Mouse (Mus musculus) CH12.LX (cell line): ENCODE results near the gene Actr1a. TPM values are rescaled to one million over a fixed set of nuclear protein-coding genes. Genes with fewer than 3 reads are reported as not detected.

ENCODE experiments used
- DNase-seq: peaks from one replicate; pipeline ENCODE4 v3.0.0-alpha.2; 2013; ENCODE audit errors: extremely low read depth
- H3K27ac ChIP-seq: 2 replicates; pipeline ENCODE4 v1.5.1; 2012; ENCODE audit warnings: low read depth, mild to moderate bottlenecking, control low read depth, moderate library complexity; ENCODE audit not compliant: insufficient read depth
- H3K27me3 ChIP-seq: replicated peaks from 2 replicates; pipeline ENCODE3; 2012; ENCODE audit warnings: inconsistent platforms
- H3K36me3 ChIP-seq, 2 experiments: replicated peaks in 1 of 2; 2 replicates each; pipeline versions ENCODE3 to v1.6.1; 2012; ENCODE audit warnings: inconsistent platforms in 1 of 2, low read length in 1 of 2, mild to moderate bottlenecking in 1 of 2, mixed read lengths in 1 of 2, moderate library complexity in 1 of 2; ENCODE audit not compliant: control insufficient read depth in 1 of 2, insufficient read depth in 1 of 2
- H3K4me1 ChIP-seq, 2 experiments: 2 replicates each; pipeline ENCODE4 v1.6.1; 2012; ENCODE audit warnings: inconsistent platforms in 1 of 2, moderate library complexity in 1 of 2; ENCODE audit not compliant: insufficient read depth in 2 of 2, control insufficient read depth in 1 of 2
- H3K4me2 ChIP-seq: 2 replicates; pipeline ENCODE4 v1.6.1; 2012; ENCODE audit warnings: low read depth, mild to moderate bottlenecking, control low read depth; ENCODE audit not compliant: poor library complexity, insufficient read depth, severe bottlenecking
- H3K4me3 ChIP-seq, 3 experiments: fragments of 150-350 bp in 1 of 3; sonication (generic) in 1 of 3; replicated peaks in 1 of 3; 2 replicates each; pipeline versions ENCODE3 to v1.5.1; 2011 to 2012; ENCODE audit warnings: low read depth in 2 of 3, low read length in 2 of 3, mild to moderate bottlenecking in 2 of 3, moderate library complexity in 2 of 3, control low read depth in 1 of 3, improper control_type of control experiment in 1 of 3, inconsistent platforms in 1 of 3, mixed read lengths in 1 of 3; ENCODE audit not compliant: poor library complexity in 1 of 3
- H3K79me2 ChIP-seq: replicated peaks from 2 replicates; pipeline ENCODE4 v1.6.1; 2012; ENCODE audit warnings: mild to moderate bottlenecking, moderate library complexity; ENCODE audit not compliant: control insufficient read depth, poor library complexity, insufficient read depth, severe bottlenecking; ENCODE audit errors: extremely low read depth
- H3K9ac ChIP-seq: 2 replicates; pipeline ENCODE4 v1.6.1; 2012; ENCODE audit warnings: low read depth, mild to moderate bottlenecking, control low read depth, moderate library complexity; ENCODE audit not compliant: insufficient read depth
- H3K9me3 ChIP-seq: replicated peaks from 2 replicates; pipeline ENCODE3; 2012; ENCODE audit warnings: low read length, inconsistent platforms, mixed read lengths
- CHD2 ChIP-seq: IDR thresholded peaks from 2 replicates; pipeline ENCODE4 v1.6.1; 2011; ENCODE audit warnings: low read length, improper control_type of control experiment
- CTCF ChIP-seq, 2 experiments: IDR thresholded peaks in 1 of 2; conservative IDR thresholded peaks in 1 of 2; 2 replicates each; pipeline ENCODE4 v1.5.1; 2011 to 2012; ENCODE audit warnings: low read depth in 2 of 2, low read length in 2 of 2, improper control_type of control experiment in 1 of 2, inconsistent platforms in 1 of 2, mild to moderate bottlenecking in 1 of 2, moderate library complexity in 1 of 2
- ETS1 ChIP-seq: conservative IDR thresholded peaks from 2 replicates; pipeline ENCODE4 v1.6.1; 2012; ENCODE audit warnings: low read depth, mild to moderate bottlenecking, inconsistent platforms, low read length, improper control_type of control experiment, moderate library complexity
- GABPA ChIP-seq: IDR thresholded peaks from 2 replicates; pipeline ENCODE4 v1.6.1; 2012; ENCODE audit warnings: low read depth, low read length, improper control_type of control experiment, inconsistent platforms; ENCODE audit not compliant: insufficient replicate concordance
- HCFC1 ChIP-seq: IDR thresholded peaks from 2 replicates; pipeline ENCODE4 v1.6.1; 2012; ENCODE audit warnings: low read depth, mild to moderate bottlenecking, inconsistent platforms, low read length, improper control_type of control experiment
- IRF4 ChIP-seq: IDR thresholded peaks from 2 replicates; pipeline ENCODE4 v1.6.1; 2014; ENCODE audit warnings: low read depth, mild to moderate bottlenecking, inconsistent platforms, low read length, improper control_type of control experiment
- MAFK ChIP-seq: IDR thresholded peaks from 2 replicates; pipeline ENCODE4 v1.6.1; 2011; ENCODE audit warnings: low read length, improper control_type of control experiment; ENCODE audit not compliant: insufficient replicate concordance
- MAZ ChIP-seq: IDR thresholded peaks from 2 replicates; pipeline ENCODE4 v1.6.1; 2012; ENCODE audit warnings: low read depth, mild to moderate bottlenecking, inconsistent platforms, low read length, improper control_type of control experiment, moderate library complexity
- NELFE ChIP-seq: IDR thresholded peaks from 2 replicates; pipeline ENCODE4 v1.6.1; 2011; ENCODE audit warnings: low read depth, low read length, improper control_type of control experiment
- NRF1 ChIP-seq: IDR thresholded peaks from 2 replicates; pipeline ENCODE4 v1.6.1; 2014; ENCODE audit warnings: low read depth, mild to moderate bottlenecking, inconsistent platforms, low read length, improper control_type of control experiment, moderate library complexity
- POLR2A ChIP-seq: IDR thresholded peaks from 2 replicates; pipeline ENCODE4 v1.6.1; 2011; ENCODE audit warnings: low read depth, mild to moderate bottlenecking, improper control_type of control experiment, low read length
- POLR2AphosphoS2 ChIP-seq: IDR thresholded peaks from 2 replicates; pipeline ENCODE4 v1.6.1; 2011; ENCODE audit warnings: low read depth, low read length, improper control_type of control experiment
- RCOR1 ChIP-seq: conservative IDR thresholded peaks from 2 replicates; pipeline ENCODE4 v1.6.1; 2012; ENCODE audit warnings: low read depth, mild to moderate bottlenecking, inconsistent platforms, low read length, improper control_type of control experiment
- SMC3 ChIP-seq: IDR thresholded peaks from 2 replicates; pipeline ENCODE4 v1.6.1; 2011; ENCODE audit warnings: low read depth, low read length, improper control_type of control experiment
- TBP ChIP-seq: conservative IDR thresholded peaks from 2 replicates; pipeline ENCODE4 v1.6.1; 2011; ENCODE audit warnings: low read depth, low read length, improper control_type of control experiment
- TCF12 ChIP-seq: IDR thresholded peaks from 2 replicates; pipeline ENCODE4 v1.6.1; 2014; ENCODE audit warnings: low read depth, mild to moderate bottlenecking, inconsistent platforms, low read length, improper control_type of control experiment
- UBTF ChIP-seq: IDR thresholded peaks from 2 replicates; pipeline ENCODE4 v1.6.1; 2012; ENCODE audit warnings: low read depth, mild to moderate bottlenecking, inconsistent platforms, low read length, improper control_type of control experiment, moderate library complexity
- ZMIZ1 ChIP-seq: IDR thresholded peaks from 2 replicates; pipeline ENCODE4 v1.6.1; 2012; ENCODE audit warnings: low read depth, mild to moderate bottlenecking, inconsistent platforms, low read length, improper control_type of control experiment
- dilution Hi-C: fragments of 300-500 bp; cut with MboI; formaldehyde crosslinking; loops from 2 replicates; pipeline ENCODE4 v1.14.3; 2020; ENCODE audit warnings: low sequenced_read_pairs; ENCODE audit not compliant: extremely low pct_unique_long_range_greater_than_20kb, extremely low pct_ligation_motif_present
- in situ Hi-C: fragments of 300-500 bp; cut with MboI; formaldehyde crosslinking; loops from 3 replicates; pipeline ENCODE4 v1.14.3; 2019; ENCODE audit warnings: low sequenced_read_pairs, low pct_ligation_motif_present, low pct_unique_long_range_greater_than_20kb, mixed read lengths
- polyA plus RNA-seq: library from polyadenylated mRNA; unstranded; fragments of >175 nt; gene quantifications from 2 replicates; pipeline ENCODE4 v1.2.1, GENCODE M21; 2012; ENCODE audit warnings: low read depth; ENCODE audit not compliant: insufficient read length
- total RNA-seq, 2 experiments: library from RNA; depleted of rRNA; stranded (reverse); fragments of 300-350 nt in 1 of 2; fragments of >200 nt in 1 of 2; gene quantifications; 2 replicates each; pipeline ENCODE4 v1.2.3; 2012 to 2014

Gene Actr1a
- total and polyA plus RNA-seq, 3 experiments: 69.4 to 88.4 (median 75.7) TPM

DNA sequence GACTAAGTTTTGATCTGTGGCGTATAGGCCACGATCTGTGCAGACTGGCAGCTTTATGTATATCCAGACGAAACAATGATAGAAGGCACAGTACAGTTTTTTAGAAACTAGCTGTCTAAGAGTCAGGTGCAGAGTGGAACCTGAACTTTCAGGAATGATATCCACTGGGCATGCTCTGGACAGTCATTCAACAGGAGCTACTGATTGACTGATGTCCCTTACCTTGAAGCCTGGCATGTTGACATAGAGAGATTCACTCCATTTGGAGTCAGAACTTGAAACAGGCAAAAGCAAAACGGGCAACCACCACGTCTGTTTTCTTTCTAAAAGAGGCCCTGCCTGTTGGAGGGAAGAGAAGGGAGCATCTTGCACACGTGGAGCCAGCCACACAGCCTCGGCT, 5.0 kb upstream of the Actr1a start:
- in situ Hi-C loops (no loop called here), dilution Hi-C loops (no loop called here)
- Histone ChIP-seq H3K4me2 (no peak overlapping the region), H3K36me3 (peaks cover 23 to 49% of the 10 kb centered on the region in 2 experiments), H3K4me1 (peaks cover 6 to 19% of the 10 kb centered on the region in 2 experiments), H3K9me3 (no peaks in the 10 kb centered on the region), H3K27me3 (no peaks in the 10 kb centered on the region), H3K4me3 (no peak overlapping the region), H3K79me2 (peaks cover 7% of the 10 kb centered on the region), H3K27ac (no peak overlapping the region), H3K9ac (no peak overlapping the region)
- no peak for DNase-seq
- TF ChIP-seq UBTF (no peak), CTCF (conservative IDR thresholded peaks at IDR 0.05 in 1 of 2, IDR thresholded peaks at IDR 0.05 in 1 of 2; ENCODE audit: low read depth in 2 of 2, low read length in 2 of 2) (no peak), ETS1 (no peak), POLR2A (no peak), SMC3 (no peak), TBP (no peak), TCF12 (no peak), GABPA (no peak), POLR2AphosphoS2 (no peak), MAZ (no peak)
- TF ChIP-seq, all 38 proteins: peak for 0

GRCm38 (mm10) chr19:46399886-46400285, 4.3 kb upstream of the Actr1a start:
- Histone ChIP-seq H3K27me3 (no peaks in the 10 kb centered on the region), H3K4me2 (no peak overlapping the region), H3K9ac (no peak overlapping the region), H3K79me2 (peaks cover 7% of the 10 kb centered on the region), H3K36me3 (peaks cover 21 to 42% of the 10 kb centered on the region in 2 experiments), H3K27ac (no peak overlapping the region), H3K4me1 (peaks cover 6 to 19% of the 10 kb centered on the region in 2 experiments), H3K9me3 (no peaks in the 10 kb centered on the region), H3K4me3 (no peak overlapping the region)
- dilution Hi-C loops: no loop called here
- no peak for TF ChIP-seq CHD2
- TF ChIP-seq NRF1: no peak
- no peak for TF ChIP-seq MAFK
- TF ChIP-seq RCOR1: no peak
- TF ChIP-seq IRF4: no peak
- no peak for TF ChIP-seq NELFE
- TF ChIP-seq POLR2AphosphoS2: no peak
- TF ChIP-seq HCFC1: no peak
- no peak for TF ChIP-seq ZMIZ1
- no peak for DNase-seq
- in situ Hi-C loops: loop anchor here (5.0 to 10.0 kb wide), 2 partner anchors 37 to 185 kb away; no protein-coding TSS in a partner anchor
